Mouse (Mus musculus) intestine, embryonic 15.5 days (tissue): ENCODE data around the gene Gmds. TPM values are rescaled to one million over a fixed set of nuclear protein-coding genes. Genes with fewer than 3 reads are reported as not detected.

Experiments used
- ATAC-seq: fragments of 200-750 bp; cut with Nextera tagmentation; 2 replicates; pipeline ENCODE4 v1.8.0; 2017; ENCODE audit warnings: moderate TSS enrichment, moderate library complexity
- H3K27ac ChIP-seq: fragments of 300-500 bp; sonication (generic); 2 replicates; pipeline ENCODE4 v1.5.1; 2015; ENCODE audit warnings: mild to moderate bottlenecking, inconsistent platforms
- H3K27me3 ChIP-seq: fragments of 300-500 bp; sonication (generic); replicated peaks from 2 replicates; pipeline ENCODE4 v1.6.1; 2015; ENCODE audit warnings: inconsistent platforms
- H3K36me3 ChIP-seq: fragments of 300-500 bp; sonication (generic); 2 replicates; pipeline ENCODE4 v1.6.1; 2015; ENCODE audit warnings: inconsistent platforms
- H3K4me1 ChIP-seq: fragments of 300-500 bp; sonication (generic); replicated peaks from 2 replicates; pipeline ENCODE4 v1.6.1; 2015; ENCODE audit warnings: inconsistent platforms
- H3K4me2 ChIP-seq: fragments of 300-500 bp; sonication (generic); replicated peaks from 2 replicates; pipeline ENCODE4 v1.6.1; 2015; ENCODE audit warnings: mild to moderate bottlenecking, inconsistent platforms
- H3K4me3 ChIP-seq: fragments of 300-500 bp; sonication (generic); replicated peaks from 2 replicates; pipeline ENCODE4 v1.5.1; 2015; ENCODE audit warnings: inconsistent platforms
- H3K9ac ChIP-seq: fragments of 300-500 bp; sonication (generic); 2 replicates; pipeline ENCODE4 v1.6.1; 2015; ENCODE audit warnings: inconsistent platforms
- H3K9me3 ChIP-seq: fragments of 300-500 bp; sonication (generic); 2 replicates; pipeline ENCODE4 v1.6.1; 2016; ENCODE audit warnings: inconsistent platforms
- WGBS: fragments of 180-500 bp; shearing (Covaris S2); methylation state at CpG from one replicate; pipeline ENCODE4 v1.1.7; 2015; 5-methylcytosine and 5-hydroxymethylcytosine counted together
- polyA plus RNA-seq: library from polyadenylated mRNA; unstranded; fragments of >200 nt; fragmentation: Nextera tagmentation; extraction: Ambion mirVana; gene quantifications from 2 replicates; pipeline ENCODE4 v1.2.1, GENCODE M21; 2015

The Gmds gene
- polyA plus RNA-seq, 1 experiment from 2014 or later: 170 TPM

DNA sequence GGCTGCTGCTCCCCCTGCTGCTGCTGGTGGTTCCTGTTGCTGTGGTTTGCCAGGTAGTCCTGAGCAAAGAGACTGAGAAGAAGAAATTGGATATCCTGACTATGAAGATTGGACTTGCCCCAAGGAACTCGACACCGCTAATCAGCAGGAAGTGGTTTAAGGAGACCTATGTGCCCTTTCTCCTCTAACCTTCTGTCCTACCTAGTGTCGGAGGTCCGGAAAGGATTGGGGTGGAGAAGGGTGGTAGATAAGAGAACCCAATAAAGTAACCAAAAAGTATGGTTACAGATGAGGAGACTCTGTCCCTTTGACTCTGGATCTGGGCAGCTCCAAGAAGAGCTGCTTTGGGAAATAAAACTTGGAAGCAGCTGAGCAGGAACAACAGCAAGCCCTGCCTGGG is 86.3 kb downstream of the Gmds start:
- Histone ChIP-seq H3K4me1 (no peaks in the 10 kb centered on the region), H3K36me3 (no peaks in the 10 kb centered on the region), H3K27ac (no peak overlapping the region), H3K4me2 (no peak overlapping the region), H3K27me3 (no peaks in the 10 kb centered on the region), H3K9me3 (no peaks in the 10 kb centered on the region), H3K9ac (no peak overlapping the region), H3K4me3 (no peak overlapping the region)
- WGBS: 65% methylated on average over 4 of the region's 4 CpGs
- no peak for ATAC-seq

DNA sequence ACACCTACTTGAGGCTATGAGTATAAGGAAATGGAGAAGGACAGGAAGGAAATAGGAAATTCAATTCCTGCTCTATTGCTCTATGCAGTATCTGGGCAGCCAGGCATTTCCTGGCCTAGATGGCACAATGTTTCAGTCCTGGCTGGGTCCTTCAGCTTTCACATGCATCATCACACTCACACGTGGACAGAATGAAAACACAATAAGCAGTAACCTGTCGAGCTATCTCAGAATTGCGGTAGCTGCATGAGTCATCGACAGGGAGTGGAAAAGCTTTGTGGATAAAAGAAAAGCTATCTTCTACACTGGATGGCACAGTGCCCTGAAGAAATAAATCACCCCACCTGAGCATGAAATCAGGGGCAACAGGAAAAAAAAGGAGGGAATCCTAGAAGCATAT is 96.3 kb downstream of the Gmds start:
- H3K27ac ChIP-seq: no peak overlapping the region
- H3K4me2 ChIP-seq: no peak overlapping the region
- H3K4me3 ChIP-seq: no peak overlapping the region
- no peaks in the 10 kb centered on the region for H3K27me3 ChIP-seq
- WGBS: 47% methylated on average over 4 of the region's 4 CpGs
- H3K9ac ChIP-seq: no peak overlapping the region
- H3K4me1 ChIP-seq: no peaks in the 10 kb centered on the region
- ATAC-seq: 0 out of 2 replicates have a peak, but pooled peaks have one; percentile 41
- H3K9me3 ChIP-seq: no peaks in the 10 kb centered on the region
- no peaks in the 10 kb centered on the region for H3K36me3 ChIP-seq

DNA sequence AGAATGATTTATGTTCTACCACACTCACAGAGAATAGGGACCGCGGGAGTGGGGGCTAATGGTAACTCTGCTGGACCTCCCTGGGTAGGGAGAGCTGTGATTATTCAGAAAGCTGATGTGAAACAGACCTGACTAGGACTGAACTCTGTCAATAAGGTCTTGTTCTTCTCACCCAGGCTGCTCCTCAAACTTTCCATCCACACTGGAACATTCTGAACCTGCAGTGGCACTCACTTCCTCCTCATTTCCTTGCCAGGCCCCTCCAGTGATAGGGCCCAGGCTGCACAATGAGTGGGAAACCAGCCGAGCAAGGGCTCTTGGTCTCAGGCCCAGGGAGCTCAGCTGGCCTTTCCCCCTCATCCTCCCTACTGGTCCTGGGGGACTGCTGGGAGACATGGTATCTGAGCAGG is 102.3 kb downstream of the Gmds start:
- no peaks in the 10 kb centered on the region for H3K36me3 ChIP-seq
- no peak overlapping the region for H3K4me3 ChIP-seq
- H3K9ac ChIP-seq: no peak overlapping the region
- no peaks in the 10 kb centered on the region for H3K4me1 ChIP-seq
- WGBS: 42% methylated on average over 3 of the region's 3 CpGs
- H3K27me3 ChIP-seq: no peaks in the 10 kb centered on the region
- no peak overlapping the region for H3K4me2 ChIP-seq
- no peak overlapping the region for H3K27ac ChIP-seq
- no peak for ATAC-seq
- H3K9me3 ChIP-seq: no peaks in the 10 kb centered on the region

DNA sequence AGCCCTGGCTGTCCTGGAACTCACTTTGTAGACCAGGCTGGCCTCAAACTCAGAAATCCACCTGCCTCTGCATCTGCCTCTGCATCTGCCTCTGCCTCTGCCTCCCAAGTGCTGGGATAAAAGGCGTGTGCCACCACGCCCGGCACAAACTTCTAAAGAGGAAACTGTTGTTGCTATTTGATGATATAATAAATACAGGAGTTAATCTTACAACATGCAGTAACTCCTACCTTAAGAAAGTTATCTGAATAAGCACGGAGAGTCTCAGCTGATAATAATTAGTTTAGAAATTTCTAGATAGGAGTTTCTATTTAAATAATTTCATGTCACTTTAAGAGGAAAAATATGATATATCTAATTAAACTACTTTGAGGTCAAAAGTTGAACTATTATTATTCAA is 103.5 kb downstream of the Gmds start:
- no peak for ATAC-seq
- 84% methylated on average over 4 of the region's 4 CpGs for WGBS
- Histone ChIP-seq H3K4me3 (no peak overlapping the region), H3K36me3 (no peaks in the 10 kb centered on the region), H3K9ac (no peak overlapping the region), H3K27ac (no peak overlapping the region), H3K4me2 (no peak overlapping the region), H3K4me1 (no peaks in the 10 kb centered on the region), H3K27me3 (no peaks in the 10 kb centered on the region), H3K9me3 (no peaks in the 10 kb centered on the region)

DNA sequence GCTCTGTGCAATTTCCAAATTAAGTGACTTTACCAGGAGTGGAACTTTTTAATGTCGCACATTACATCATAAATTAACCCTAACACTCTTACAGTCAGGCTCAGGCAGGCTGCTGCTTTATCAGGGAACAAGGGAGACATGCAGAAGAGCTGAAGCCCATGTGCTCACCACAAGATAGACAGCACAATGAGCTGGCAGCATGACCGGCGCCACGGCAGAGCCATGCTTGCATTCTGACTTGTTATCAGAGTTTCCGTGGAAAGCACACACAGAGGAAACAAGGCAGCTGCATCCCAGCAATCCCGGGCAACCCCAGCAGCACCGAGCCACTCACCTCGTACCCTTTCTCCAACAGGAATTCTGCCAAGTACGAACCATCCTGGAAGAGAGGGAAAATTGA is 104.5 kb downstream of the Gmds start:
- no peak for ATAC-seq
- H3K27ac ChIP-seq: no peak overlapping the region

DNA sequence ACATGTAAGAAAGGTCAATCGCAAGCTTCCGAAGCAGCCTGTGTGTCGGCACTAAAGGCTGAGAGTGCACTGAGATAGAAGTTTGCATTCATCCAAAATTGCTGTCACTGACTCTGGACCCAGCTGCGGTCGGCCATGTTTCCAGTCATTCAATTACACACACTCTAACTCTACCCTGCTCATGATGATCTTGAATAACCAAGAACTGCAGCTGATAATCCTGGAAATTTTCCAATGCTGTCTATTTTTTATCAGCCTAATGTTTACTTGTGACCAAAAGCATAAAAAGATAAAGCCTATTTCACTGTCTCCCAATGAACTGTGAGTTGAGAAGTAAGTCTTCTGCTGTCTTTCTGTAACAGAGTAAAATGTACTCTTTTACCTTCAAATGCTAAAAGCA is 106.1 kb downstream of the Gmds start:
- ATAC-seq: no peak
- Histone ChIP-seq H3K36me3 (no peaks in the 10 kb centered on the region), H3K27ac (no peak overlapping the region), H3K4me1 (no peaks in the 10 kb centered on the region), H3K9ac (no peak overlapping the region), H3K4me2 (no peak overlapping the region), H3K4me3 (no peak overlapping the region), H3K9me3 (no peaks in the 10 kb centered on the region), H3K27me3 (no peaks in the 10 kb centered on the region)
- WGBS: 86% methylated on average over 5 of the region's 5 CpGs

More for the DNA sequence above, 104.5 kb downstream of the Gmds start:
- no peak overlapping the region for H3K9ac ChIP-seq
- no peak overlapping the region for H3K4me2 ChIP-seq
- no peaks in the 10 kb centered on the region for H3K36me3 ChIP-seq
- H3K4me3 ChIP-seq: no peak overlapping the region
- H3K27me3 ChIP-seq: no peaks in the 10 kb centered on the region
- H3K4me1 ChIP-seq: no peaks in the 10 kb centered on the region
- 59% methylated on average over 9 of the region's 9 CpGs for WGBS
- no peaks in the 10 kb centered on the region for H3K9me3 ChIP-seq

DNA sequence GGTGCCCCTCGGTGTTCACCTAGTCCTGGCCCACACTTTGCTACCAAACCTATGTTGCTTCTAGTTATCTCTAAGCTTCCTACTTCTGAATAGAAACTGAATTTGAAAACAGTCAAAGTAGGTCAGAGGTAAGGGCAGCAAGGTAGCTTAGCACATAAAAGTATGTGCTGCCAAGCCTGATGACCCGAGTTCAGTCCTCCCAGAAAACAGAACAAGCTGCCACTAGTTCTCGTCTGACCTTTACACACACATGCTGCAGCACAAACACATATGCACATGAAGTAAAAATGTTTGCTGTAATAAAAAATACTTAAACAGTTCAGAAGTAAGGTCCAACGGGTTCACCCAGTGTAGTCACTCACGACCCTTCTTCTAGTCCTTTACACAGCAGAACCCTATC is 106.6 kb downstream of the Gmds start:
- Histone ChIP-seq H3K4me3 (no peak overlapping the region), H3K36me3 (no peaks in the 10 kb centered on the region), H3K4me1 (no peaks in the 10 kb centered on the region), H3K9me3 (no peaks in the 10 kb centered on the region), H3K4me2 (no peak overlapping the region), H3K27me3 (no peaks in the 10 kb centered on the region), H3K27ac (no peak overlapping the region), H3K9ac (no peak overlapping the region)
- ATAC-seq: no peak
- WGBS: 87% methylated on average over 5 of the region's 5 CpGs

DNA sequence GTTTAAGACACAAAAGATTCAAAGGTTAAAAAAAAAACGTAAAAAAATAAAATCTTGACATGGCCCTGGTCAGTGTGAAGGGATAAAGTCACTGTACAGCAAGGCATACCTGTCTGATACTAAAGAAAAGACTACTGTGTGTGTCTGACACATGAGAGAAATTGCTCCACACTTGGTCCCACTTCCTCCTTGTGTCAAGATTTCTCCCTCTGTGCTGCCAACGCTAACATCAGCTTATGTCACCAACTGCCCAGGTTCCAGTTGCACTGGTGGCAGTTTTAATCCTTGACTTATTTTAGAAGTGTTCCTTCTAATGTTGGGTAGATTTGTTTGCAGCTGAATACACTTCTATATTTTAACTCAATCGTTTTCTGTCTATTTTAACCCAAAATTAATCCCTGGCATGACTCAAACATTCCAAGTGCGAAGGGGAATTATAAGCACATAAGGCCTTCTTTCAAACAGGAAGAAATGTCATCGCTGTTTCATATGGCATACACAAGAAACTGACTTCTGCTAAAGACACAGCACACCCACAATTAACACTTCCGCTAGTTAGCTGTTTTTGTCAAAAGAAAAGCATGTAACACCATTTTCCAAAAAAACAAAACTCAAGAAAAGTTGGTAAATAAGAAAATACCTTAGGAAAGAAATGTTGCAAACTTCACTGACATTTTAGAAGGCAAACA is 110.5 kb downstream of the Gmds start:
- no peak overlapping the region for H3K4me3 ChIP-seq
- H3K9me3 ChIP-seq: no peaks in the 10 kb centered on the region
- H3K27ac ChIP-seq: no peak overlapping the region
- H3K4me2 ChIP-seq: no peak overlapping the region
- H3K4me1 ChIP-seq: no peaks in the 10 kb centered on the region
- H3K9ac ChIP-seq: no peak overlapping the region
- ATAC-seq: no peak
- WGBS: 76% methylated on average over 6 of the region's 6 CpGs
- no peaks in the 10 kb centered on the region for H3K36me3 ChIP-seq
- no peaks in the 10 kb centered on the region for H3K27me3 ChIP-seq

DNA sequence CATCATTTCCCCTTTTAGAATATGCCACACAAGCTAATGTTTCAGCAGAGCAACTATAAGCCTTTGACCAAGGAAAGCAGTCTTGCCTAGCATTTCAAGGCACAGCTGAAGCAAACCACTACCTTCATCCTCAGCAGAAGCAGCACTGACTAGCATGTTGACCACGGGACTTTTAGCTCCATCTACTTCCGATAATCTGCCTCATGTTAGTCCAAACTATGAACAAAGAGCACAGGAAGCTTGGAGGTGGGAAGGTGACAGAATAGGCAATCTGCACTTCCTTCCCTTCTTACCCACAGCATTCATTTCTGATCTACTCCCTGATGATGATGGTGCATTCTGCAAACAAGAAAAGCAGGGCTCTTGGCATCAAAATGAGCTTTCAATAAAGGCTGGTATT is 120.9 kb downstream of the Gmds start:
- Histone ChIP-seq H3K36me3 (no peaks in the 10 kb centered on the region), H3K4me3 (no peak overlapping the region), H3K27ac (no peak overlapping the region), H3K4me1 (no peaks in the 10 kb centered on the region), H3K9ac (no peak overlapping the region), H3K9me3 (no peaks in the 10 kb centered on the region), H3K4me2 (no peak overlapping the region), H3K27me3 (no peaks in the 10 kb centered on the region)
- no peak for ATAC-seq
- 81% methylated on average over 2 of the region's 2 CpGs for WGBS

DNA sequence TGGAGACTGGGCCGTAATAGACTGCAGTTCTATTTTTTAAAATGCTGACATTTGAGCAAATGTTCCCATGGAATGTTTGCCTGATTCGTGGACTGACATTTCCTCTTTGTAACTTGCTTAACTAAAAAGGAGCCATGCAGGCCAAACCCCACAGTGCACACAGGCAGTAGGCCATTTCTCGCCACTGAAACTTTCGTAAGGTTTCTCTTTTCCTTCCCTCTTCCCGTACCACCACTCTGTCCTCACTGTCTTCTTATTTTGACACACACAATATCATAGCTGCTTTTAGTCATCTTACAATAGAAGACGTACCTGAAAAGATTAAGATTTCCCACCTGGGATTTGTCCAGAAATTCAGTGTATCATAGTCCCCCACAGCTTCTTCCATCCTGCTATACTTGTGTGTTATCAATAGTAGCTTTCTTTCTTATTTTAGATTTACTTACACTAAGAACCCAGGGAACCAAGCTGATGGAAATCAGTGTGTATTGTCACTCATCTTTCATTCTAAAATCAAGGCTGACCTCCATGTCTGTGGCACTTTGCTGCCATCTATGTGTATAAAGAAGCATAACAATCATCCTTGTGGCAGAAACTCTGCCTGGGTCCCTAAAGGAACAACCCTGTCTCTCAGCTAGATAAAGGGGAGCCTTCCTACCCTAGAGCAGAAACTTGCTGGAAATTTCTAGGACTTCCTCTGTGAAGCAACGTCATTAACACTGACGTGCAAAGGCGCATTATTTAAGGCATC is 124.7 kb downstream of the Gmds start:
- Histone ChIP-seq H3K9me3 (no peaks in the 10 kb centered on the region), H3K36me3 (no peaks in the 10 kb centered on the region), H3K4me2 (no peak overlapping the region), H3K27ac (no peak overlapping the region), H3K4me3 (no peak overlapping the region), H3K4me1 (no peaks in the 10 kb centered on the region), H3K27me3 (no peaks in the 10 kb centered on the region), H3K9ac (no peak overlapping the region)
- WGBS: 52% methylated on average over 9 of the region's 9 CpGs
- ATAC-seq: no peak; the same call in 1 of the 2 replicates

DNA sequence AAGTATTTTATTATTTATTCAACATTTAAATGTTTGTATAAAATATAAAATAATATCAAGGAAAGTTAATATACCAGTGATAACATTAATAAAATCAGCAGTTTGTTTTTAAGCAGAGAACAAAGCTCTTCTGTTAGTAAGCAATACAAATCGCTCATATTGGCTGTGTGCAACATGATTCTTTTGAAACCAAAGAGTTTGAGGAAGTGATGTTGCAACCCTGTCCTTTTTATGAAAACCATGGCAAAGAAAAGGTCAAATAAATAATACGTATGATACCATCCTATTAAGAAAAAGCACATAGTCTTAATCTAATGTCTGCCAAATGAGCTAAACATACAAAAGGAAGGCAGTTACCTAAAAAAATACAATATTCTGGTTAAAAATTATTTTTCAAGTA is 126.4 kb downstream of the Gmds start:
- Histone ChIP-seq H3K36me3 (no peaks in the 10 kb centered on the region), H3K4me2 (no peak overlapping the region), H3K9me3 (no peaks in the 10 kb centered on the region), H3K27me3 (no peaks in the 10 kb centered on the region), H3K4me1 (no peaks in the 10 kb centered on the region), H3K4me3 (no peak overlapping the region), H3K9ac (no peak overlapping the region), H3K27ac (no peak overlapping the region)
- no peak for ATAC-seq
- WGBS: 82% methylated on average over 2 of the region's 2 CpGs

DNA sequence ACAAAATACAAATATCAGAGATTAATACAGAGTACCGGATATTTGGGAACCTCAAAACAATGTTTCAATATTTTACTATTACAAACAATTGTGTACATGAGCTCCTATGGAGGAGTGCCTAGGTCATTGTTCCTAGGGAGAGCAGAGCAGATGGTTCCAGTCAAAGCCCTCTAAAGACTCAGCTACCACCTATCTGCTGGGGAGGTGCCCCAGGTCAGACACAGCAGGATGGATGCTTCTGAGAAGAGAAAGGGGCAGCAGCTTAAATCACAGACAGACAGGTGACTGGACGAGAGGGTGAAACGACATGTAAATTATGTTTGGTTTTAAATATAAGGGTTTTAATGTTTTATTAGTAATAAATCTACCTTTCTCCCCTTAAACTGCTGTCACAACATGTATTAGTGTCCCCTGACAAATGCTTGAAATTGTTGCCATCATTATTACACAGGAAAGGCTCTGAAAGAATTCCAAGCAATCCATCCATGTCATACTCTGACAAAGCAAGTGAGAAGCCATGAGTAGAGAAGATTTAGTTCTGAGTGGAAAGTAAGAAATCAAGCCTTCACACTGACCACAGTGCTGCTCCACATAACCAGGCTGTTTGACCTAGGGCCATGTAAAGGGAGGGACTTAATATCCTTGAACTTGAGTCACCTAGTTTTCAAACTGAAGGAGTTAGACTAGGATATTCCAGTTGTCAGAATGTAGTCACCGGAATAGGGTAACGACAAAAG is 131.2 kb downstream of the Gmds start:
- no peak for ATAC-seq
- 73% methylated on average over 5 of the region's 5 CpGs for WGBS

More for the DNA sequence above, 131.2 kb downstream of the Gmds start:
- Histone ChIP-seq H3K9ac (no peak overlapping the region), H3K36me3 (no peaks in the 10 kb centered on the region), H3K27ac (no peak overlapping the region), H3K27me3 (no peaks in the 10 kb centered on the region), H3K4me1 (no peaks in the 10 kb centered on the region), H3K4me2 (no peak overlapping the region), H3K4me3 (no peak overlapping the region), H3K9me3 (no peaks in the 10 kb centered on the region)
